Mouse (Mus musculus): ENCODE results near the gene Trmt1.

Trmt1 gene

DNA sequence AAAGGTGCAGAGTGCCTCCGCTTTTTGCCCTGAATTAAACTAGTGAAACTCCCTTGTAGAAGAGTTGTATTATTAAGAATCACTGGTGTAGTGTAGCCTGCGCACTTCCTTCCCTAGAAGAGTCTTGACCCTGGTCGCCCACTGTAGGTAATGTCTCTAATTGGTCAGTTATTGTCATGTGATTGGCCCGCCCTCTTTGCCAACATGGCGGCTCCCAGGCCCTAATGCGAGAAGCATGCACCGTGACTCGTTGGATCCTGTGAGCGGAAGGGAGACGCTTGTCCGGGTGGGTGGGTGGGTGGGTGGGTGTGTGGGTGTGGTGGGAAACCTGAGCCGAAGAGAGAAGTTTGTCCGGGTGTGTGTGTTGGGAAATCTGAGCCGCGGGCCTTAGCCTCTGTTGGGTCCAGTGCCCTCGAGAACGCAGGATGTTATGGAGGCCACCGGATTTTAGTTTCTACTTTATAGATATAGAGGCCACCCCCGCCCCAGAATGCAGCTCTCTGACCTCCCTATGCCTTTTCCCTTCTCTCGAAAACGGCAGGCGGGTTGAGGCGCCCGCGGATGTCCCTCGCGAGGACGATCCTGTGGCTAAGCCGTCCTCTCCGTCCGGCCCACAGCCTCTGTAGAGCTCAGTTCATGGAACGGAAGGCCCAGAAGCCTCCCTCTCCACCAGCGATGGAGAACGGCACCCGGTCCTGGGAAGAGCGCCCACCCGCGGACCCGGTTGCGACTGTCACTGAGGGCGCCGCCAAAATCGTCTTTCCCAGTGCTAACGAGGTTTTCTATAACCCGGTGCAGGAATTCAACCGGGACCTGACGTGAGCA is 3.2 kb downstream of the Trmt1 start:
- DNase-seq (ENCODE audit: low read depth, low spot score), result peak; percentile 87

DNA sequence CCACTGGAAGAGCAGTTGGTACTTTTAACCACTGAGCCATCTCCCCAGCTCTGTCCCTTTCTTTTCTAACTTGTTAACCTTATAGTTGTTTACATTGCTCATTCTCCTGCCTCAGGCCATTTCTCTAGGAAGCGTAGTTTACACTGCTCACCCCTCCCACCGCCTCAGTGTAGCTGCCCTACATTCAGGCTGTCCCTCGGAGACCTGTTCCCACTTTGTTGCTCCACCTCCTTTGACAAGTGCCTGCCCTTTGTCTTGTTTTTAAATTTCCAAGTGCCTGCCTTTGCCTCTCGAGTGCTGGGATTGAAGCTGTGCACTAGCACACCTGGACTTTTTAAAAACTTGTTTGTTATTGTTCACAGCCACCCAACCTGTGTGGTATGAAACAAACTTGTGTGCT is 7.2 kb downstream of the Trmt1 start:
- no peak for DNase-seq (ENCODE audit: low read depth, low spot score)

DNA sequence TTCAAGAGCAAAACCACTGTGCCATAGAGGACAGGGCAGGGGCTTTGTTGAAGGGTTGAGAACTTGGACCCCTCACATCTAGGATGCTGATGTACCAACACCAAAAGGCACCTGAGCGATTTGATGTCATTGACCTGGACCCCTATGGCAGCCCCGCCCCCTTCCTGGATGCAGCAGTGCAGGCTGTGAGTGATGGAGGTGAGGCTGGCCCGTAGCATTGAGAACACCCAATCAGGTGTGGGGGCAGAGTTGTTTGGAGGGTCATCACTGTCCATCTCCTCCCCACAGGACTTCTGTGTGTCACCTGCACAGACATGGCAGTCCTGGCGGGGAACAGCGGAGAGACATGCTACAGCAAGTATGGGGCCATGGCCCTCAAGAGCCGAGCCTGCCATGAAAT is 9.0 kb downstream of the Trmt1 start:
- no peak for DNase-seq (ENCODE audit: low read depth, low spot score)

DNA sequence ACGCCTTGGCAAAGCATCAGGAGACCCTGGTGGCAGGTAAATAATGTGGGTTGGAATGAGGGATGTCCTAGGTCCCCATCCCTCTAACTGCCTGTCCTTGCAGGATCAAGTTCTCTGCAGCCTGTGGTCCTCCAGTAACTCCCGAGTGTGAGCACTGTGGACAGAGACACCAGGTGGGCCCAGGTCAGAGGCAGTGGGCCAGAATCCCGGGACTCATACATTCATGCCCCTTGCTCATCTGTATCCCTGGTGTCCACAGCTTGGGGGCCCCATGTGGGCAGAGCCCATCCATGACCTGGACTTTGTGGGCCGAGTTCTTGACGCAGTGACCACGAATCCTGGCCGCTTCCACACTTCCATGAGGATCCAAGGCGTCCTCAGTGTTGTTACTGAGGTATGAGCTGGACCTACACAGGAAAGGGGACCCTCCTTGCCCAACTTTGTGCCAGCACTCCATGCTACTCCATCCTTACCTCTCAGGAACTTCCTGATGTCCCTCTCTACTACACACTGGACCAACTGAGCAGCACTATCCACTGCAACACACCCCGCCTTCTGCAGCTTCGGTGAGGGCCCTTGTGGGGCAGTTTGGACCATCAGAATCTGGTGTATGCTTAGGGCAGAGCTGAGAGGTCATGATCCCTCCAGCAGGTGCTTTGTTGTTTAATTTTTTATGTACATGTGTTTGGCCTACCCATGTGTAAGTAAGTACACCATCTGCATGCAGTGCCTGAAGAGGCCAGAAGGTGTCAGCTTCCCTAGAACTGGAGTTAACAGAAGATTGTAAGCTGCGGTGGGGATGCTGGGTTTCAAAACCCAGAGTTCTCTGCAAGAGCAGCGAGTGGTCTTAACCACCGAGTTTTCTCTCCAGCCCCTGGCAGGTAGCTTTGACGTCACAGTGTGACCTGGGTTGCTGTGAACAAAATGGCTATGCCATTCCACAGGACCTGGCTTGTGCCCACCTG is 11.3 kb downstream of the Trmt1 start:
- no peak for DNase-seq (ENCODE audit: low read depth, low spot score)

DNA sequence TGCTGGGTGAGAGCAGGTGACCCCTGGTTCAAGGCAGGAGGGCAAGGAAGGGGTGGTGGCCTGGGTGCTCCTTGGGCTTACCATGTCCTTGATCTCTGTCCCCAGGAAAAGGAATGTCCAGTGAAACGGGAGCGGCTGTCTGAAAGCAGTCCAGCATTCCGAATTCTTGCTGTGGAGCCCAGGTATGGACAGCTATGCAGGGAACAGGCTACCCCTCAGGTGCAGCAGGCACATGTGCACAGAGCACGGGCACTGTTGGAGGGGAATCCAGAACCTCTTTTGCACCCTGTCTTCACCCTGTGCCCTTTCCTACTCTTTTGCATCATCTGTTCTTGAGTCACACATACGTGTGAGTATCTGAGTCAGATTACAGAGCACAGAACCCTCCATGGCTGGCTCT is 12.2 kb downstream of the Trmt1 start:
- no peak for DNase-seq (ENCODE audit: low read depth, low spot score)

DNA sequence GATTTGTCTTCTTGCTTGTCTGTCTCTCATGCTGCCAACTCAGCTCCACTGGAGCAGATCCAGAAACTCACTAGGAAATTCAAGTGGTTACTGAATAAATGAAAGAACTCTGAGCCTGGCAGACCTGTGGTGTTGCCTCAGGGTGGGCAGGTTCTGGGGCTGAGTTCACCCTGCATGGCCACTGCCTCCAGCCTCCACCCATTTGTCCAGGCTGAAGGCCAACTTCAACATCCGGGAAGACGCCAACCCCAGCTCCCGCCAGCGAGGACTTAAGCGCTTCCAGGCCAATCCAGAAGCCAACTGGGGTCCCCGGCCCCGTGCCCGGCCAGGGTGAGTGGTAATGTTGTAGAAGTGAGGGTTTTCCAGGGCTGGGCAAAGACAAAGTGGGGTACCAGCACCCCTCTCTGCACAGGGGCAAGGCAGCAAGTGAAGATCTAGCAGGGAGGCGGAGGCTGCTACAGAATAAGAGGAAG is 12.9 kb downstream of the Trmt1 start:
- no peak for DNase-seq (ENCODE audit: low read depth, low spot score)

DNA sequence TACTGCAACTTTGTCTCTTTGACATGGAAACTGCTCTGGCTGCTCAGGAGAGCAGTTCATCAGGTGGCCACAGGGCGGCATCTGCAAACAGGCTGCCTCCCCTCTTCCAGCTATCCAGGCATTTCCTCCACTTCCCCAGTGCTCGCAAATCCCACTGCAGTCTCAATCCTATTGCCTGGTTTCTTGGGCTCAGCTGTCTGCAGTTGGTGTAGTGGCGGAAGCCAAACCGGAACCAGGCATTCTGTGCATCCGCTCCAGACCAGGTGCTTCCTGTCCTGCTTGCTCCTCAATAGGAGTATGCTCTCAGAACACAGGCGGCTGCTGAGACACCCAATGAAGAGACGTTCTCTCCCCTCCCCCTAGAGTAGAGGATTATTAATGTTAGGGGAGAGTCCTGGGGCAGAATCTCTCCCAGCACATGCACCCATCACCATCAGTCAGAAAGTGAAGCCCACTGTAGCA is 13.8 kb downstream of the Trmt1 start:
- DNase-seq (ENCODE audit: low read depth, low spot score), result peak; percentile 60

DNA sequence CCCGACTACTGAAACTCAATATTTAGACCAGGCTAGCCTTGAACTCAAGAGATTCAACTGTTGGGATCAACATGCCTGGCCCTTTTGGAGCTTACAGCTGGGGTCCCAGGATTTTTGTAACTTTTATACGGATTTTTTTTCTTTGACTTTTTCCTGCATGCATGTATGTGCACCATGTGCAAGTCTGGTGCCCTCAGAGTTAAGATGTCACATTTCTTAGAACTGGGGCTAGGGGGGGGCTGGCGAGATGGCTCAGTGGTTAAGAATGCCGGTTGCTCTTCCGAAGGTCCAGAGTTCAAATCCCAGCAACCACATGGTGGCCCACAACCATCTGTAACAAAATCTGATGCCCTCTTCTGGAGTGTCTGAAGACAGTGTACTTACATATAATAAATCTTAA is 14.4 kb downstream of the Trmt1 start:
- no peak for DNase-seq (ENCODE audit: low read depth, low spot score)

DNA sequence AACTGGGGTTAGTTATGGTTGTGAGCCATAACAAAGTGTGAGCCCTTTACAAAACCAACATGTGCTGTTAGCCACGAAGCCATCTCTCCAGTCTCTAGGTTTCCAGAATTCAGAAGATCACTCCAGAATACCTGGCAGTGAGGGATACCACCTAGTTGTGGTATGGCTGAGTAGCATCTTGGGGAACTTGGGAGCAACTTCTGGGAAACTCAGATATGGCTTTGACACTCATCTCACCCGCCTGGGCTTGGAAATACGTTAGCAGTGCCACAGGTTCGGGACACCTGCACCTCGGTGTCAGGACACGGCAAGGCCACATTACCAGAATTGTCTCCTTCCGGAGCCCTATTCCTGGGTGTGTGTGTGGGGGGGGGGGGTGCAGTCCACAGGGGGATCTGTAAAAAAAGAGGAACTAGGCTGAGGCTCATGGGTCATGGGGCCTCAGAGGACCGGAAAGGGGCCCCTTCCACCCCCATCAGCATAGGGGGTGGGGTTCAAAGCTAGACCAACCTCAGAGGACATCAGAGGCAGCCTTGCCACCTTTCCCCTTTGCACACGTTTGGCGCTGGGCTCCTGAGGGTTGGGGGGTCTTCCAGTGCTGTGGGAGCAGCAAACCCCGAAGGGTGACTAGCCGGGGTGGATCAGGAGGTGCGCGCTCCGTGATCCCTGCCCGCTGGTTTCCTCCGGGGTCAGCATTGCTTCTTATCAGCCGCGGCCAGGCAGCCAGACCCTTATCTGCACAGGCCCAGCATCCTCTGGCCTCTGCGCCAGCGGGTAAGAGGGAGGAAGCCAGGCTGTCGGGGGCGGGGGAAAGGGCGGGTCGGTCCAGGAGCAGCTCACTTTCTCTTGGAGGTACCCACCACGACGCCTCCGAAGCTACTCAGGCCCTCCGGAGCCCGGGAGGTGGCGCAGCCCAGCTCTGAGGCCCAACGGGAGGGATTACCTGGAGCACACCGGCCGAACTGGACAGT is 15.1 kb downstream of the Trmt1 start, which contains the start of gene Lyl1:
Gene Lyl1 (plus strand): TSS at position 517 of the 971 bp plus-strand sequence.
- DNase-seq (ENCODE audit: low read depth, low spot score), result peak; percentile 57

DNA sequence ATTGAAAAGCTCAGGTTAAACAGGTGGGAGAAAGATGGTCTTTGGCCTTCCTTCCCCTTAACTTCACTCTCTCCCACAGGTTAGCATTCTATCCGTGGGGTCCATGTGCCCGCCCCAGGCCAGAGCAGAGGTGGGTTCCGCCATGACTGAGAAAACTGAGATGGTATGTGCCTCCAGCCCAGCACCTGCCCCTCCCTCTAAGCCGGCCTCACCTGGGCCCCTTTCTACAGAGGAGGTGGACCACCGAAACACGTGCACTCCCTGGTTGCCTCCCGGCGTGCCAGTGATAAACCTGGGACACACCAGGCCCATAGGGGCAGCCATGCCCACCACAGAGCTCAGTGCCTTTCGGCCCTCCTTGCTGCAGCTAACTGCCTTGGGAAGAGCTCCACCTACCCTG is 16.5 kb downstream of the Trmt1 start:
- DNase-seq (ENCODE audit: low read depth, low spot score), result no peak

DNA sequence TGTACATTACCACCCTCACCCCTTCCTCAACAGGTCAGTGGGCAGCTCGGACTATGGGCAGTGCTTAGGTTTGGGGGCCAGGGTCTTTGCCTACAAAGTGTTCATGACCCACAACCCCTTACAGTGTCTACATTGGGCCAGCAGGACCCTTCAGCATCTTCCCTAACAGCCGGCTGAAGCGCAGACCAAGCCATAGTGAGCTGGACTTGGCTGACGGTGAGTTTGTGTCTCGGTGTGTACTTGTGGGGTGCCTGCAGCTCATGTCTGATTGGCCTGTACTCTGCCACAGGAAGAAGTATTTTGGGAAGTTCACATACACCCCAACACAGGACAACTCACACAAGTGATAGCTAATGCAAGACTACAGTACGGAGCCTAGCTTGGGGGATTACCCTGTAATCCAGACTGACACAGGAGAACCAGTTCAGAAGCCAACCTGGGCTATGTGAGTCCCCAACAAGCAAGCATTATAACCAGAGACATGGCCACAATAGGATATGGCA is 16.9 kb downstream of the Trmt1 start:
- no peak for DNase-seq (ENCODE audit: low read depth, low spot score)

DNA sequence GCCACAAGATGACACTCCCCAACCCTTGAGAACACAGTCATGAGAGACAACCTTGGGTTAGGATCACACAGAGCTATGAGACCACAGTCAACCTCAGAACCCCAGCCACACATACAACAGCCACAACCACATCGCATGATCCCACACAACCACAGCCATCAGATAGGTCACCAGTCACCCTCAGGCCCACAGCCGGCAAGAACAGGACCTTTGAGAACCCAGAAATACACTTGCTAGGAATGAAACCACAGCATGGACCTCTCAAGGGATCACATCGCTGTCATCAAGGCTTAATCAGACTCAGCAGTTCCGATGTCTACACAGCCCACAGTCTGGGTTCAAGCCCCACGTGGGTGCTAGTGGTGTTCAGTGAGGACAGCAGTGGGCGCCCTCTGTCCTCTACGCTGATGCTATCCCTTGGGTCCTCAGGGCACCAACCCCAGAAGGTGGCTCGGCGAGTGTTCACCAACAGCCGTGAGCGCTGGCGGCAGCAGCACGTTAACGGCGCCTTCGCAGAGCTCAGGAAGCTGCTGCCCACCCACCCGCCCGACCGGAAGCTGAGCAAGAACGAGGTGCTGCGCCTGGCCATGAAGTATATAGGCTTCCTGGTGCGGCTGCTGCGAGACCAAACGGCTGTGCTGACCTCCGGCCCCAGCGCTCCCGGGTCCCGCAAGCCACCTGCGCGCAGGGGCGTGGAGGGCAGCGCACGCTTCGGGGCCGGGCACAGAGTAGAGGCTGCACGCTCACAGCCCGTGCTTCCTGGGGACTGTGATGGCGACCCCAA is 17.6 kb downstream of the Trmt1 start:
- no peak for DNase-seq (ENCODE audit: low read depth, low spot score)

DNA sequence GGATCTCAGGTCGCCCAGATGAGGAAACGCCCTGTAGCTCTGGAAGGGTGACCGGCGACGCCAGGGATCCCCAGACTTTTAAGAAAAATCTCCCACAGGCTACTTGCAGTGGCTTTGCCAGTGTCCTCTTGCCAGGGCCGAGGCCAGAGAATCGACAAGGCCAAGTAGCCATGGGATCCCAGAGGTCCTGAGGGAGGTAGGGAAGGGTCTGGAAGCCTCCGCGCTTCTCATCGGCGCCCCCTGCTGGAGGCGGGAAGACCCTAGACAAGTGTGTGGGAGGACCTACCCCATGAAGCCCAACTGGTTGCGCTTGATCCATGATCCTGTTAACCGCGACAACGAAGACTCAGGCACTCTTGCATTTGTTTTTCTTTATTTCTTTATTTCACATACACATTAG is 18.2 kb downstream of the Trmt1 start:
- DNase-seq (ENCODE audit: low read depth, low spot score), result peak; percentile 88

DNA sequence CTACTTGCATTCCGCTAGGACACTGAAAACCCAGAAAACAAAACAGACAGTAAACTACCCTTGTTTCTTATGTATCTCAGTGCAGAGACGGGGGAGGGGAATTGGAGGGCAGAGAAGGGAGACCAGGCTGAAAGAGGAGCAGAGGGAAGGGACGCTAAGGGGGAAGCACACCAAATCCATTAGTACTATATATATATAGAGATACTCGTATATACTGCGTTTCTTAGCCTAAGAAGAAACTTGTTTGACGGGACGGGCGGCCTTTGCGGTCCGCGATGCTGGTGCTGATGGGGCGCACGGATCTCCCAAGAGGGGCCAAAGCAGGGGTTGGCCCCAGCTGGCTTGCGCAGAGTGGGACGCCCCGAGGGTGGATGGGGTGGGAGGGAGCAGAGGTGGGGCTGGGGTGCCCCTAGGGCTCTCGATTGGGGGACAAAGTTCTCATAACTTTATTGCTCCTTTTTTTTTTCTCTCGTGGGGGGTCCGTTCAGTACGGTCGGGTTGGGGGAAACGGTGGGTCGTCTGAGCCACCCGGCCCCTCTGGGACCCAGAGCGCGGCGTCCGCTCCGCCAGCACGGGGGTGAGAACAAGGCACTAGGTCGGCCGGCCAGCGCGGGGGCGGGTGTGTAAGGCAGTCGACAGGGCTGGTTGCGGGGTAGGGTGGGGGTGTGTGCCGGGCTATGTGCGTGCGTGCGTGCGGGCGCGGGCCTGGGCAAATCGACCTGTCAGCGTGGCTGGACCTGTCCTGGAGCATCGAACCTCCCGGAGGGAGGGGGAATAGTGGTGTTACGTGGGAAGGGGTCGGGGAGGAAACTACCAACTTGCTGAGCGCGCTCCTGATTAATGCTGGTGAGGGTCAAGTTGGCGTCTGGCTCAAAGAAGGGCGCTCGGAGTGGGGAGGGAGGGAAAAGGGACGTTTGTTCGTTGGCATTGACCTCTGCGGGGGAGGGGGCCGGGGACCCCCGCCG is 19.0 kb downstream of the Trmt1 start:
- DNase-seq (ENCODE audit: low read depth, low spot score), result no peak

DNA sequence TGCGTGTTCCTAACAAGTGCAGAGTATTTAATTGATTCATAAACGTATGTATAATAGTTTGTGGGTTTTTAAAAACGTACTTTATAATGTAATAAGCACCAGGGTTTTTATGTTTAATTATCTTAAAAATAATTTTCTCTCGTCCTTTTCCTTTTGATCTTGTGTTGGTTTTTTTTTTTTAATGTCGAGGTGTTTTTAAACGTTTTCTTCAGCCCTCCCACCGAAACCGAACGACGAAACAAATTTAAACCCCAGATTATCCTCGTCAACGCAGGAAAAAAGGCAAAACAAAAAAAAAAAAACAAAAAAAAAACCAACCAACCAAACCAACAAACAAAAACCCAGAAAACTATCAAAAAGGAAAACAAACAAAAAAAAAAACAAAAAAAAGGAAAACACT is 19.9 kb downstream of the Trmt1 start:
- no peak for DNase-seq (ENCODE audit: low read depth, low spot score)

DNA sequence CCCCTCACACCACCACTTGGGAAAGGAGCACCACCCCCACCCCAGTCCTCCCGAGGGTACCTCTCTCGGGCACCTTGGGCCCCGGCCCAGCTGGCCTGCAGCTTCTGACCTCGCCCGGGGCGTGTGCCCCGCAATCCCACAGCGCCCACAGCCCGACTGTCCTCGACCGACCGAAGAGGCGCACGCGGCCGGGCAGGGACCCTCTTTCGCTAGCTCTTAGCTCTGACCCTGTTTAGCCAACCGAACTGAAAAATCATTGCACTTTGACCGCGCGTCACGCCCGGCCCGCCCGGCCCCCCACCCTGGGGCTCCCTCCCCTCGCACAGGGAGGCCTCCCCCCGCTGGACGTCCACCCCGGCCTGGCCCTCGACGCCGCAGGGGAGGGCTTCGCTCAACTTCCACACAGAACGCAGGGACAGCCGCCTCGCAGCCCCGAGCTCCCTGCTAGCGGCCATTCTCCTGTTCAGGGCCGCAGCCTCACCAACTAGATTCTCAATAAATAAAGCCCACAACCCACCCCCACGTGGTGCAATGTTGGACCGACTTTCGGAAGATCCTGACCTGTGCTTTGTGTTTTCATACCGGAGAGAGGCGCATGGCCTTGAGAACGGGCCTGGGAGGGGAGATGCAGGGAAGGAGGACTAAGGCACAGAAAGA is 20.6 kb downstream of the Trmt1 start:
- DNase-seq (ENCODE audit: low read depth, low spot score), result no peak

DNA sequence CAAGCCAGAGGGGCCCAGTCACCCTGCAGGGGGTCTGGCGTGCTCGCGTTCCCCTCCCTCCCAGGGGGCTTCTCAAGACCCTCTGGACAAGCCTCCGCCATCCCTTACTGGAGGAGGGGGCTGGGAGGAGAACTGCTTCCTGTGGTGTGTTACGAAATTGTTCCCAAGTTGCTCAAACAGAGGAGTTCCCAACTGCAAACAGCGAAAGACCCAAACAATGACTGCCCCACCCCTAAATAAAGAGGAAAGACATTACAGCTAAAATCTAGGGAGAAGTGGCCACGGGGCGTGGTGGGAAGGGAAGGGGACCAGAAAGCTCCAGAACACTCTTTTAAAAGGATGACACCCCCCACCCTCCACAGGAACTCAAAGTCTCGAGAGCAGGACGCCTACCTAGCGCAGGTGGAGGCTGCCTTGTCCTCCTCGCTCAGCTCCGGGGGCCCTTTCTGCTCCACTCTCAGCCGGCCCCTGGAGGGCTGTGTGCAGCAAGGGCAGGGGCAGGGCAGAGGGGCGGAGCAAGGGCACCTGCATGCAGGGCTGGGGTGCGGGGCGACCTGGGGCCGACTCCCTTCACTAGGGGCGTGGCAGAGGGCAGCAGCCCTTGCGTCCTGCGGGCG is 21.3 kb downstream of the Trmt1 start:
- no peak for DNase-seq (ENCODE audit: low read depth, low spot score)

DNA sequence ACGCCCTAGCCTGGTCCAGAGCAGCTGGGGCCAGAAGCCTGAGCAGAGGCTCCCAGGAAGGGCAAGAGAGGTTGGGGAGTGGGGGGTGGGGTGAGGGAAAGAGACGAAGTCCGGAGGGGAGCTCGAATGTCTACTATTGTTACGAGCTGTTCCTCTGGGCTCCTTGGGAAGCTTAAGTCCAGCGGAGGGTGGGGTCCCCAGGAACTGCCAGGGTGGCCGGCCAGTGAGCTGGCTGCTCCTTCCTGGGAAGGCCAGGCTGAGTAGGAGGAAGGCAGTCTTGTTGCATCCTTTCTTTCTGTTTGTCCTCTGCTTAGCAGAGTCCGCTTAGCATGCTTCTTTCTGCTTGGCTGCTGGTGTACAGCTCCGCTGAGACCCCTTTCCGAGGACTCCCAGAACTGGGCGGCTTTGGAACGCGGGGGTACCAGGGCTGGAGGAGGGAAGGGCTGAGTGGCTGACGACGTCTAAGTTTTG is 22.0 kb downstream of the Trmt1 start:
- no peak for DNase-seq (ENCODE audit: low read depth, low spot score)
